Mouse (Mus musculus) CD4-positive, CD25-positive, alpha-beta regulatory T cell, adult 4 months (primary cell): Measurements from ENCODE around the gene Gm21739. TPM values are rescaled to one million over a fixed set of nuclear protein-coding genes. Genes with fewer than 3 reads are reported as not detected.
"Not testable (repeated sequence)": the region's sequence is repeated elsewhere in the genome, so short reads cannot be mapped to it uniquely, and the experiment has no call there.

Experiments used
- ATAC-seq: one replicate; pipeline ENCODE4 v1.8.0; 2017
- polyA plus RNA-seq, 2 experiments: library from polyadenylated mRNA; unstranded; fragments of 100-300 nt; shearing (Covaris generic); gene quantifications; one replicate each; pipeline ENCODE4 v1.2.1; 2017

The Gm21739 gene
- polyA plus RNA-seq, result not detected

DNA sequence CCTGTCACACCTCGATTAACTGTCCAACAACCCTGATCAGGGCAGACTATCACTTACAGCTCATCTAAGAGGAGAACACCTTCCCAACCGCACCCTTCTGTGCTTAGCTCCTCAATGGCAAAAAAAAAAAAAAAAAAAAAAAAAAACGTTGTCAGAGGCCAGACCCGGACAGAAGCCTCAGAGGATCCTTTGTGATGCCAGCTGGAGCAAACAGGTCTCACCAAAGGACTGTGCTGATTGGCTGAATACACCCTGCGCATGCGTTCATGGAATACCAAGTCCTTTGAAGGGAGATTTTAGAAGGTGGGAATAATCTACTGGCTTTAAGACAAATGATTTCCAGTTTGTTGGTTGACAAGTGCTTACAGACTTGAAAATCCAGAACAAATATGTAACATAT is at the start of gene Gm21739:
Gene Gm21739, minus strand, starts transcription at position 101 of the 400 bp plus-strand sequence.
- not testable (repeated sequence) for ATAC-seq
